Mouse (Mus musculus) MN1 (cell line): Measurements from ENCODE around the gene Marveld3.
A peak's percentile ranks its signal among the peaks of the same experiment; 100 is the strongest.

Source experiments
- DNase-seq: peaks from one replicate; pipeline ENCODE4 v3.0.0-alpha.2; 2016; ENCODE audit warnings: low spot score

Gene Marveld3

DNA sequence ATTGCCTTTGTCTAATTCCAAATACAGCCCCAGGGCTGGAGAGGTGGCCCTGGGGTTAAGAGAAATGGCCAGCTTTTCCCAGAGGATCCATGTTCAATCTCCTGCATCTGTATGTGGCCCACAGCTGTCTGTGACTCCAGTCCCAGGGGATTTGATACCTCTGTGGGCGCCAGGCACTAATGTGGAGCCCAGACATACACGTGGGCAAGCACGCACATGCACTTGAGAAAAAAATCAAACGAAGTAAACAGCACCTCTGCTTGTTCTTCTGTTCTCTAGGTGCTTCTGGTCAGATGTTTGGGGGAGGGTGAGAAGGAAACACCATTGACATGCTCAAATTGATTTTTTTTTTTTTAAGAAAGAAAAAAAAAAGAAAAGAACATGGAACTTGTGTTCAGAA, 2.1 kb upstream of the Marveld3 start:
- DNase-seq, result no peak

DNA sequence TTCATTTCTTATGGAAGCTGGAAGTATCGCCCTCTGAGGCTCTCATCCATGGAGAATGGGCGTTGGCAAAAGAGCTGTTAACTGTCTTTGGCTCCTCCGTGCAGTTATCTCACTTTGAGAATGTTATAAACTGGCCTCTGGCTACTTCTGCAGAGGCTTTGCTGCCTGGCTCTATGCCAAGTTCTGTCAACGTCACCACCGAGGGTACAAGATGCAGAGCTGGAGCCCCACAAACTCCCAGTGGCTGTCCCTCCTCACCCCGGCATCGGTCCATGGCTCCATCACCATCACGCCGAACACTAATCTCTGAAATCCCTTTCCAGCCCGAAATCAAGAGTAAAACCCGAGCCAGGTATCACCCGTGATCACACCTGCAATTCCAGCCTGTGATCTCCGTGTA, 1.4 kb upstream of the Marveld3 start:
- no peak for DNase-seq

DNA sequence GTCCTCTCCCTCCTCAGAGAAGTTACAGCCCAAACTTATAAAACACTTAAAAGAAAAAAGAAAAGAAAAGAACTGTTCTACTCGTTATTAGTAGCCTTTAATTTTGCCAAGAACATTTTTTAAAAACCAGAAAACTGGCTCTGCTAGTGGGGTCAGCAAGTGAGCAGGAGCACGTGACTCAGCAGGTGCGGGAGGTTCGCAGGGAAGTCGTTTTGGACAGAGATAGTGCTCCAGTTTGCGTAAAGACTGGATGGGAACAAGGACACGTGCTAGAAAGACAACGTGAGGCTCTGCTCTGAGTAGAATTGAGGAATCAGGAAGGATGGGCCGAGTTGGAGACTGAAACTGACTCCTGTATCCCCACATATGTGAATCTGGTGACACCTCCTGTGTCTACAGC, 893 bp upstream of the Marveld3 start:
- DNase-seq, result no peak

DNA sequence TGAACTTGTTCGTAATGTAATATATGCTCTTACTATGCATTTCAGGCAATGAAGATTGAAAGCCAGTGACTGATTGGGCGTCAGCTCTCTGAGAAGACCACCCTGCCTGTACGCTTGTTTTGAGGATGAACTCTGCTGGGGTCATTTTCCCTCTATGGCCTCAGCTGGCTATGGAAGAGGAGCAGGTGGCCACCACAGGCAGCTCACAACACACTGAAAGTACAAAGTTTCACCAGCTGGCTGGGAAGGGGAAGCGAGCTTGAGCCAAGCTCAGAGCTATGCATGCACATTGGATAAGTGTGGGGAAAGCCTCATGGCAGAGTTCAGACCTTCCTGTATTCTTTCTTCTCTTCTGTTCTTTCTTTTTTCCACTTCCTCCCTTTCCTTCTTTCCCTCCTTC, 2.9 kb downstream of the Marveld3 start:
- DNase-seq, result no peak

DNA sequence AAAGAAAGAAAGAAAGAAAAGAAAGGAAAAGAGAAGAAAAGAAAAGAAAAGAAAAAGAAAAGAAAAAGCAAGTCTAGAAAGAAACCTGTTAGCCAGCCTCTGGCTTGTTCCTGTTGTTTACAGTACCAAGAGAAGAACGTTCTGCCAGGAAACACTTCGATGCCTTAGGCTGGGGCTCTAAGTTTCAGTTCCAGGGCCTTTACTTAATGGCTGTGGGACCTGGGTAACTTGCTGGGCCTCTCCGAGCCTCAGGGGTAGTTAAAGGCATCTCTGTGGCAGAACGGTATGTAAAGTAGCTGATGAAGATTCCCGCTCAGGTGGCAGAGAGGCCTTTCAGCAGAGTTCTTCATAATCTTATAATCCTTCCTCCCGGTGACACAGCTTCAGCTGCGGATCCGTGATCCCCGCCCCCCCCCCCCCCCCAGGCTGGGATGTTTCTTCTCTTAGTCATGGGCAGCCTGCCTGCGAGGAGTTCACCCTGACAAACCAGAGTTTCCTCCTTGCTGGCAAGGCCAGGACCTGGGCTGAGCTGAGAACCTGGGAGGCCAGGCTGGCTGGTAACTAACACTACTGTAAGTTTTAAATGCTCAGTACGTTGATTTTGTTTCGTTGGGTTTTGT, 3.9 kb downstream of the Marveld3 start:
- DNase-seq, result peak; percentile 43

DNA sequence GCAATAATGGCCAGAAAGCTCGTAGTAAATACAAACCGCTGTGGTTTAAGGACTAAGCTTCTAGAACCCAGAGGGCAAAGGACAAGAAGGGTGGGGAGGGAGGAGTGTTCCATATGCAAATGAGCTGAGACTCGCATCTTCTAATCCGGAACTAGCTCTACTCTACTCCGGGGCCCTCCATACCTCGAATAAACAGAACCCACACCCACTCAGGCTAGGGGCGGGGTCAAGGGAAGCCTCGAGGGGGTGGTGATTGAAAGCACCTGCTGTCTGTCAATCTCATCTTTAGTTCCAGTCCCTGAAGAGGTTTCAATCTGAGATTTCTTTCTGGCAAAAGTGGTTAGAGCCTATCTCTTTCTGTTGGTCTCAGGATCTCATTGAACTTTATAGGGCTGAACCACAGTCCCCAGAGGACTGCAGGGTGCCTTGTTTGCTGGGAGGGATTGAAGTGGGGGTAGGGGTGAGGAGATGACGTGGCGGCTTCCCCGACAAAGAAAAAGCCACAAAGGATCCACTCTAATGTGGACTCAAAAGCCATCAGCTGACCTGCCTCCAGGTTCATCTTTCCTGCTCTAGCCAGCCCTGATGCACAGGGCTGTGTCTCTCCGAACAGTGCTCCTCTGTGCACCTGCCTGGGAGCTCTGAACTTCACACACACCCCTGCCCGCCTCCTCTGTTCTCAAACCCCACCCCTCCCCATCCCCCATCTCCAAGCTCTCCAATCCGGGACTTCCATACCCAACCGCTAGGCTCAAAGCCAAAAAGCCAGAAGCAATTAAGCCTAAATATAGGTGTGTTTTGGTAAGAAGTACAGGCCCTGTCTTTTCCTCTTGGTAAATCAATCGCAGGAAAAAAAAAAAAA, 4.6 kb downstream of the Marveld3 start:
- peak; percentile 74 for DNase-seq

DNA sequence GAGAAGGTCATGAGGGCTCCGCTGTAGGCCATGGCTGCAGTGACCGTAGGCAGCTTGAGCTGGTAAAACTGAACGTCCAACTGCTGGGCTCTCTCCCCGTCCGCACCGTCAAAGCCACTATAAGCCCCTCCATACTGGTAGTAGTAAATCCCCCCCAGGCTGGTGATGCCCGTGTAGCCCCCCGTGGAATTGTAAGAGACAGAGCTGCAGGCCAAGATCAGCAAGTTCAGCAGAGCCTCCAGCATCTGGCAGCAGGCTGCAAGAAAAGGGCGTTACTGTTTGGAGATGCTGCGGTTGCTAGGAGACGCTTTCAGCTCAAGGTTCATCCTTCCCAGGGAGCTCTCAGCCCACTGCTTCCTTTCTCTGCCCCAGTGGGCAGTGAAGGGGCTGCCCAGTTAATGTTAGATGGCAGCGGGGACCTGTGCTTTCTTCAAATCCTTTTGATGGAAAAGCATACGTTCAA, 7.5 kb downstream of the Marveld3 start:
- peak; percentile 83 for DNase-seq

DNA sequence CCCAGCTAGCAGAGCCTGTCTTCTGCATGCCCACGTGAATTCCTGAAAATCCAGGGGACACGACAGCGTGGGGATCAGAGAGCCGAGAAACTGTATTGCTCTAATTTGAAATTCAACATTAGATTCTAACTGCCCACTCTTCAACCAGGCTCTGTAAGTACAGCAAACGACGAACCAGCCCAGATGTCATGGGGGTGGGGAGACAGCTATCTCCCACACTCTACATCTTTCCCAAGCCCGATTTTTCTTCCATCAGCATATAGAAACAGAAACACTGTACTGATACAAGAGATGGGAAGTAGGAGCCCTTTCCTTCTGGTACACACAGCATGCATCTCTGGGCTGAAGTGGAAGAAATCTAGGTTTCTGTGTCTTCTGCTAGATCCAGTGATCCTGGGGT, 9.8 kb downstream of the Marveld3 start:
- DNase-seq, result no peak

DNA sequence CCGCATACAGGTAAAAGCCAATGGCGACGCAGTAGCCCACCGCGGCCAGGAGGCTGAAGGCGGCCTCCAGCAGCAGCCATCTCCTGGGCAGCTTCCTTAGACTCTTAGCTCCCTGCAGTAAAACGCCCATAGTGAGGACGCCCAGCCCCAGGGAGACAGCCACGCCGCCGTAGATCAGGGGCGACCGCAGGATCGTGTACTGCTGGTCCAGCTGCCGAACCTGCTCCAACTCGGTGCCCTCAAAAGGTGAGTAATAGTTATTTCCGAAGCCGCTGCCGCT, 13.8 kb downstream of the Marveld3 start:
- DNase-seq, result no peak

DNA sequence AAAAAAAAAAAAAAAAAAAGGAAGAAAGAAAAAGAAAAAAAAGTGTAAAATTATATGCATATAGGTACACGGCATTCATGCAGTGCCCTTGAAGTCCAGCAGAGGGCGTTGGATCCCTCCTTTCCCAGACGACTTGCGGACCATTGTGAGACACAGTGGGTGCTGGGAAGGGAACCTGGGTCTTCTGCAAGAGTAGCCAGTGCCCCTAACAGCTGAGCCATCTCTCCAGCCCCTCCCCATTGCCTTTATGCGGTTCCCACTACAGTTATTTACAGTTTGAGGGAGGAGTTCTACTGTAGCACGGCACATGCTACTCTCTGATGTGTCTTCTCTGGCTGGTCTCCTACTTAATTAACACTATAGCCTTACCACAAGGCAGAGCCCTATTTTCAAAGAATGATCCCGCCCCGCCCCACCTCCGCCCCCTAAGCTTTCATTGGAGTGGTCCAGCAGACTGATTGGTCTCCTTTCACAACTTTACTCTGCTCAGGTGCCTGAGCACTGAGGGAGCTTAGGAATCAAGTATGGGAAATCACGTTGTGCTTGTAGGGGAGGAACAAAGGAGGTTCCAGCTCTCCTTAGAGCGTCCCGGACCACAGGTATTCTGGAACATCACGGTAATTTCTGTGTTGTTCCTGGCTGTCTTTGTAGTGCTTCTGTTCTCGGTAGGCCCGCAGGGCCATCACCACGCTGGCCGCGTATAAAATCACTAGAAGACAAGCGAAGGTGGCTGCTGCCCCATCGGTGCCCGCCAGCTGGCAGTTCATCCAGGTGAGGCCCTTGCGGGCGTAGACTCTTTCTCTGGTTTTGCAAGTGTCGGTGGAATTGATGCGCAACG, 14.3 kb downstream of the Marveld3 start:
- DNase-seq, result no peak

DNA sequence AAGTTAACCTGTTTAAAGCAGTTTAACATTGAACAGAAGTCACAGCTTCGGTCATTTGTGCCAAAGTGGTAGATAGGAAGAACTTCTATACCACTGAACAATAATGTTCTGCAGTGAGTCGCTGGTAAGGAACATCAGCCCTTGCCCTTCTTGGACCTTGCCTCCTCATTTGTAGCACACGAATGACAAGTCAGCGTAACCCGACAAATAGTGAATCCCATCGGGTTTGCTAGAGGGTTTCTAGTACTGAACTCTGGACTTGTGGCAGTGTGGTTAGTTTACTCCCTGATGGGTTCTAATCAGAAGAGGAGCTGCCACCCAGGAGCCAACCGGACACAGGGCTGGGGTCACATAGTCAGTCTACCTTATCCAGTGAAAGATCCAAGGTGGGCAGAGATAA, 15.7 kb downstream of the Marveld3 start:
- no peak for DNase-seq

DNA sequence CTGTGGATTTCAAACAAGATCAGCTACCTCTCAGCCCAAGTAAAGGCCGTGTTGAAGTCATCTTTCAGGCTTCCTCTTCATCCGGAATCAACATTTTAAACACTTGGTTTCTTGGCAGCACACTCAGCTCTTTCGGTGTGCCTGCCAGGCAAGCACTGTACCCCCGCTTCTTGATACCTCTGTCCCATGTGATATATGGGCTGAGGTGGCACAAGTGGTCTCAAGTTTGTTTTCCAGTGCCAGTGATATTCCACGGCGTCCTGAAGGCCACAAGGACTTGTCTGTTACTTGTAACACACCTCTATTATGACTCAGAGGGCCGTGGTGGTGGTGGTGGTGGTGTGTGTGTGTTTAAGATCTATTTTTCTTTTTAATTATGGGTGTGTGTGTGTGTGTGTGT, 16.3 kb downstream of the Marveld3 start:
- no peak for DNase-seq

DNA sequence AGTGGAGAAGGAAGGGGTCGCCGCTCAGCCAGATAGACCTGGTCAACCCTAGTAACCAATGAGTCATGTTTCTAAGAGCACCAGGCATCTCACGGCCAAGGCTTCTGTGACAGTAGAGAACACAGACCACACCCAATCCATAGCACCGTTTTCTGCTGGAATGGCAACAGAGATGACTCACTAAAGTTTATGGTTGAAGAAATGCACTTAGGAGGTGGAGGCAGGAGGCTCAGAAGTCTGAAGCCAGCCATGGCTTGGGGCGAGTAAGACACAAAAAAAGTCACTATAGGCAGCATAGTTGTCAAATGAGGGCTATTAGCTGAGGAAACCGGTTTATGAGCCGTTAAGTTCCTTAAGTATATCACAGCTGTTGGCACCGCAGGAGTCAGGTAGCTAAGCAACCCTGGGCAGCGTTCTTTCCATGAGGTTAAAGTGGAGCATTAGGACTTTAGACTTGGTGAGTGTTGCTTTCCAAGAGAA, 16.8 kb downstream of the Marveld3 start:
- peak; percentile 28 for DNase-seq

DNA sequence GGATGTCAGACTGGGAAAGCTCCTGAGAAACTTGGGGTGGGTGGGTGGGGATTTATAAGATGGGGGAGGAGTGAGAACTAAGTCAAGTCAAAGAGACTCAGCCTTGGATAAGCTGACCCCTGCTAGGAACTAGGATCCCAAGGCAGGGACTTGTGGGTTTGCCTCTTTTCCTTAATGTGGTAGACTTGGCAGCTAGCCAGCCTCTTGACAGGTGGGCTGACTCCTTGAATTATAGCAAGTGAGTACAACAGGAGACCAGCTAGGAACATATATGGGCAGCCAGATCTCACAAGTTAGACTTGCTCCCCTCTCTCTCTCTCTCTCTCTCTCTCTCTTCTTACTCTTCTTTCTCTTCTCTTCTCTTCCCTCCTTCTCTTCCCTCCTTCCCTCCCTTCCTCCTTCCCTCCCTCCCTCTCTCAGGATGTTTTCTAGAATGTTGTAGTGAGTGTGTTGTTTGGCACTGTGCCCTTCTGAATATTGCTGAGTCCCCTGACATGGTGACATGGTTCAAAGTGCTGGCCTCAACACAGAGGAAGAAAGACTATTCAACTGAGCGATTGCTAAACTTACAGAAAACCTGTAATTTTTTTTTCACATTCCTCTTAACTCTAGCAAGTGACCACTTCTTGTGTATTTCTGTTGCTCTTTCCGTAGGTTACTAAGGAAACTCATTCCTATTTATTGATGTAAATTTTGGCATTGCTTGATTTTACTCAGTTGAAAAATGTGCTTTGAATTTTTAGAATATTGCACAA, 20.2 kb downstream of the Marveld3 start:
- DNase-seq, result peak; percentile 53

DNA sequence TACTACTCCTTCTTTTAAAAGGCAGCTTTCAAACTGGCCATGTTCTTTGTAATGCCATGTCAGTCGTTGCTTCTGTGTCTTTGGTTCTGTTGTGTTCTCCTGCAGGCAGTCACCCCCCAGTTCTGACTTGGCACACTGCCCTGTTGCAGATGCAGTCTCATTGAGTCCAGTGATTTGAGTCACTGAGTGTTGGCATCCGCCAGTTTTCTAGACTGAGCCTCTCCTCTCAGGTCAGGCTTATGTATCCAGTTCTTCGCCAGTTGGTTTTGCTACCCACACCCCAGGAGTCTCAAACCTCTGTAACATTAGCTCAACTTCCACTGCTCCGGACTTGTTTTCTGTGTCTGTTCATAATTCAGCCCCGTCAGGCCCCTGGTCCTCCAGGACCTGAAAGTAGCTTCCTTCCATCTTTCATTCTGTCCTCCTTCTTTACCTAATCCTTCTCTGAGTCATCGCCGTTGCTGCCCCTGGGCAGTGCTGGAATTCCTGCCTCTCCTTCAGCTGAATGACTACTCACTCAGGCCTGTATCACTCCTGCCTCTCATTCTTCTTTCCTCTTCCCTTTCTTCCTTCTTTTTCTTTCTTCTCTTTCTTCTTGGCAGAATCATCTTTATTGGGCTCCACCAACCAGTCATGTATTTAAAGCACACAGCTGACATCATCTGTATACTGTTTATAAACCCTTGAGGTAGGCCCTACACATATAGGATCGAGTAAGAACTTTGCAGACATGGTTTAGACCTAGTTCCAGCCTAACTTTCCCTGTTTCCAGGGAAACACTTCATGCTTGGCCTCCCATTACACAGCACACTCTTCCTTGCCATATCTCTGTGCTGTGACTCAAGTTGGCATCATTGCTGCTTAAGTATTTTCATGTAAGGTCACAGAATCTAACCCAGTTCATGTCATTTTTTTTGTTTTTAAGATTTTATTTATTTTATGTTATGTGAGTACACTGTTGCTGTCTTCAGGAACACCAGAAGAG, 41.3 kb downstream of the Marveld3 start:
- DNase-seq, result peak; percentile 23

DNA sequence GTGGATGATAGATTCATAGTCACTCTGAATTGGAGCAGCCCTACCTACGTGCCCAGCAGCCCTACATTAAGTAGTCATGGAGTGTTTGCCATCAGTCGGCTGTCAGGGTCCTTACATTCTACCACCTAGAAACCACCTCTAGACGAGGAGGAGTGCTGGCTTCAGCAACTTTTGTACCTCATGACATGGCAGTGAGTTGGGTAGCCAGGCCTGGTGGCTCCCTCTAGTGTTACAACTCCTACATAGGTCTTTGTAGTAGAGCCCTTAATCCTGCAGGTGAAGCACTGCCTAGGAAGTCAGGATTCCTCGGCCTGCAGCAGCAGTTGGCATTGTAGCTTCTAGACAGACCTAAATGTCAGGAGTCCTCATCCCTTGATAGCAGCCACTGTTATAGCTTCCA, 44.7 kb downstream of the Marveld3 start:
- peak; percentile 47 for DNase-seq

DNA sequence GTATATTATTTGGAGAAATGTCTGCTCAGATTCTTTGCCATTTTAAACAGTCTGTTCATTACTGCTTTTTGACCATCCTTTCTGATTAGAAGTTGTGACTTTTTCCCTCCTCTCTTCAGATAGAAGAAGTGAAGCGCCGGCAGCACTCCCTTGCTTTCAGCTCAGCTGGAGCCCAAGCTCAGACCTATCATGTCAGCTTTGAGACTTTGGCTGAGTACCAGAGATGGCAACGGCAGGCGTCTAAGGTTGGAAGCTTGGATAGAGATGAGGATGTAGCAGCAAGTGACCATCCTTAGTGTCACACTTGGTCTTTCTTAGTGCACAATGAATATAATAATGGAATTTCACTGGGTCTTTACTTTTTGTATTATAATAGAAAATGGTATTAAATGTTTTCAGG, 54.6 kb downstream of the Marveld3 start:
- no peak for DNase-seq

DNA sequence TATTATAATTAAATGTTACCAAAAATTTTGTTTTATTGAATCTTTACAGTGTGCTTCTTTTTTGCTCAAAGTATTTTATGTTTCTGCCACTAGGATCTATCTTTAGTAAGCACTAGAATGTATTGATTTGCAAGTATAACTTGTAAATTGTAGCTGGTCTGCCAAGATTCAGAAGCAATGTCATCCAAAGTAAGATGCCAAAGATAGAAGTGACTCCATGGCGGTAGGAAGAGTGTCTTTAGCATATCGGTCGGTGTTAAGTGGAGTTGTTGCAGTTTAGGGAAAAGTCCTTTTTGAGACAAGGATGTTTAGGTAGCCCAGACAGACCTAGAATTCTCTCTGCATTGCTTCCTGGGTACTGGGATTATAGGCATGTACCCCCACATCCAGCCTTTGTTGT, 55.1 kb downstream of the Marveld3 start:
- DNase-seq, result no peak

DNA sequence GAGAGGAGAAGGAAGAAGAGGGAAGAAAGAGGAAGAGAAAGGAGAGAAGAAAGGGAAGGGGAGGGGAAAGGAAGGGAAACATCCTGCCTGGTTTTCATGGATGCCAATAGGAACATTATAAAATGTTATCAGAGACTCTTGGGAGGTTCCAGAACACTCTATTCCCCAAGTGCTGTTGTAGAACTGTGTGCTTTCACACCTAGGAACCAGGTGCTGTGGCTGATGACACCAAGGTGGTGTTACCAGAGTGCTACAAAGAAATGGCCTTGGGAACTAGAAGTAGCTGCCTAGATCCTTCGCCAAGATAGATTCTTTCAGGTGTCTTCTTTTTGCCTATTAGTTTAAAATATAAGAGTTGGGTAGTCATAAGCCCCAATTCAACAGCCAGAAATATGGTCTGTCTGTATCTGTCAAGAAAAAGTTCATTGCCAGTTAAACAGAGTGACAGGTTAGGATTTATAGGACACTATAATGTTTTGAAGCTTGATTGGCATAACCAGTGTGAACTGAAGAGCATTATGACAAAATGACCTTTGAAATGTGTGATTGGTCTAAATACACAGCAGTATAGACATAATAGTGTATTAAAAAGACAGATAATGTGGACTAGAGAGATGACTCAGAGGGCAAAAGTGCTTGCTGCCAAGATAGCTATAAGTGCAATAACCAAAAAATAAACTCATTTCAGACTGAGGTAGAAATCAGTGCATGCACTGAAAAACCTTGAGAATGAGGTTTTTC, 56.9 kb downstream of the Marveld3 start:
- DNase-seq, result no peak

DNA sequence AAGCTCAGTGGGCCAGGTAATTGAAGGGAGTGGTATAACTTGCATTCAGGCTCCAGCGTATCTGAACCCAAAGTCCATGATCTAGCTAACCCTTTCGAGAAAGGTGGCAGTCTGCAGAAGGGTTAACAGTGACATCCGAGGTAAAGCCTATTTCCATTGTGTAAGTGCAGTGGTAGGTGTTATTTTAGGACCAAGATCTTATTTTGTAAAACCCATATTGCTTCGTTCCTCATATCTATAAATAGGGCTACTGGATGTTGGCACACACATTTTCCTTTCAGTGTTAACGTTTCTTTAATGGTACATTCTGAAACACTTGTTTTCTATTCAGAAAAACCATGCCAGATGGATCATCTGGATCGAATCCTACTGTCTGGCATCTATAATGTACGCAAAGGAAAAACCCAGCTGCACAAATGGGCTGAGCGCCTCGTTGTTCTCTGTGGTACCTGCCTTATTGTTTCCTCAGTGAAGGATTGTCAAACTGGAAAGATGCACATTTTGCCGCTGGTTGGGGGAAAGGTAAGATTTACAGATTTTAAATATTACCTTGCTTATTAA, 58.0 kb downstream of the Marveld3 start:
- no peak for DNase-seq
